Mouse (Mus musculus): ENCODE measurements at regions not wholly inside any gene's neighbourhood (a gene's known extent, or its start where the extent isn't known, plus 50 kb on each side); places are given as distances from the start of the nearest gene placed in this dataset.
"Not testable (repeated sequence)": the region's sequence is repeated elsewhere in the genome, so short reads cannot be mapped to it uniquely, and the experiment has no call there.

- peak; percentile 52 for DNase-seq (ENCODE audit: low spot score)
Observed at GRCm38 (mm10) chr13:27945062-27945461, 71.0 kb upstream of the Prl4a1 start.

- DNase-seq (ENCODE audit: low spot score) = not testable (repeated sequence)
Observed at GRCm38 (mm10) chr13:27960421-27960820, 55.6 kb upstream of the Prl4a1 start.

- not testable (repeated sequence) for DNase-seq (ENCODE audit: low spot score)
Observed at GRCm38 (mm10) chr13:27962381-27962780, 53.6 kb upstream of the Prl4a1 start.

GRCm38 (mm10) chr13:27966021-27966420, 50.0 kb upstream of the Prl4a1 start:
- DNase-seq (ENCODE audit: low spot score) = not testable (repeated sequence)

Measured in adipocyte (in vitro differentiated cells).